Mouse (Mus musculus): ENCODE measurements around the gene Serpinb9b. TPM values are rescaled to one million over a fixed set of nuclear protein-coding genes. Genes with fewer than 3 reads are reported as not detected.
A peak's percentile ranks its signal among the peaks of the same experiment; 100 is the strongest.

Serpinb9b gene
- polyA plus RNA-seq, 1 experiment from 2014 or later: 0.70 TPM

- ATAC-seq (ENCODE audit: low FRiP score): peak; percentile 36; the same call in 1 of the 2 replicates
Measured at GRCm38 (mm10) chr13:33084975-33085694, 57.9 kb downstream of the Serpinb9b start.

GRCm38 (mm10) chr13:33085695-33086432 lies 58.6 kb downstream of the Serpinb9b start:
- ATAC-seq (ENCODE audit: low FRiP score): peak; percentile 88
- Histone ChIP-seq H3K4me2 (no peak overlapping the region), H3K27ac (peak overlapping the region; percentile 35; the same call in 1 of the 2 replicates)

More at GRCm38 (mm10) chr13:33084975-33085694, 57.9 kb downstream of the Serpinb9b start:
- Histone ChIP-seq H3K27ac (peak overlapping the region; percentile 35; the same call in 1 of the 2 replicates), H3K27me3 (no peaks in the 10 kb centered on the region), H3K36me3 (no peaks in the 10 kb centered on the region), H3K9me3 (no peaks in the 10 kb centered on the region), H3K4me1 (replicated peaks) (peaks cover 8% of the 10 kb centered on the region), H3K4me2 (no peak overlapping the region), H3K4me3 (no peak overlapping the region), H3K9ac (no peak overlapping the region)
- 70% methylated on average over 5 of the region's 5 CpGs for WGBS

GRCm38 (mm10) chr13:33089566-33089965 lies 62.4 kb downstream of the Serpinb9b start:
- no peak overlapping the region for H3K4me2 ChIP-seq
- no peak for ATAC-seq (ENCODE audit: low FRiP score)
- H3K27ac ChIP-seq: no peak overlapping the region
- no peak overlapping the region for H3K9ac ChIP-seq
- H3K4me1 ChIP-seq (replicated peaks): peaks cover 8% of the 10 kb centered on the region
- no peaks in the 10 kb centered on the region for H3K27me3 ChIP-seq
- H3K4me3 ChIP-seq: no peak overlapping the region
- no peaks in the 10 kb centered on the region for H3K9me3 ChIP-seq
- no peaks in the 10 kb centered on the region for H3K36me3 ChIP-seq
- 89% methylated on average over 3 of the region's 3 CpGs for WGBS

More at GRCm38 (mm10) chr13:33085695-33086432, 58.6 kb downstream of the Serpinb9b start:
- Histone ChIP-seq H3K27me3 (no peaks in the 10 kb centered on the region), H3K36me3 (no peaks in the 10 kb centered on the region), H3K9me3 (no peaks in the 10 kb centered on the region), H3K4me3 (no peak overlapping the region), H3K4me1 (replicated peaks) (peaks cover 8% of the 10 kb centered on the region), H3K9ac (no peak overlapping the region)

GRCm38 (mm10) chr13:33090546-33090945 lies 63.3 kb downstream of the Serpinb9b start:
- no peak for ATAC-seq (ENCODE audit: low FRiP score)
- WGBS: 80% methylated on average over 1 of the region's 1 CpGs
- H3K4me3 ChIP-seq: no peak overlapping the region

GRCm38 (mm10) chr13:33091306-33091705 lies 64.1 kb downstream of the Serpinb9b start:
- no peak overlapping the region for H3K4me2 ChIP-seq
- ATAC-seq (ENCODE audit: low FRiP score): no peak

More at GRCm38 (mm10) chr13:33090546-33090945, 63.3 kb downstream of the Serpinb9b start:
- H3K9ac ChIP-seq: no peak overlapping the region
- no peak overlapping the region for H3K27ac ChIP-seq
- no peaks in the 10 kb centered on the region for H3K27me3 ChIP-seq
- H3K4me1 ChIP-seq (replicated peaks): peaks cover 1% of the 10 kb centered on the region
- no peak overlapping the region for H3K4me2 ChIP-seq
- H3K36me3 ChIP-seq: no peaks in the 10 kb centered on the region
- H3K9me3 ChIP-seq: no peaks in the 10 kb centered on the region

More at GRCm38 (mm10) chr13:33091306-33091705, 64.1 kb downstream of the Serpinb9b start:
- Histone ChIP-seq H3K36me3 (no peaks in the 10 kb centered on the region), H3K27ac (no peak overlapping the region), H3K9me3 (no peaks in the 10 kb centered on the region), H3K9ac (no peak overlapping the region), H3K27me3 (no peaks in the 10 kb centered on the region), H3K4me1 (replicated peaks) (no peaks in the 10 kb centered on the region), H3K4me3 (no peak overlapping the region)
- 73% methylated on average over 1 of the region's 1 CpGs for WGBS

Other genes starting within 250 kb of the Serpinb9b start
- gene Mylk4, start 243.5 kb upstream of the Serpinb9b start, polyA plus RNA-seq (2015; fragmentation: Nextera tagmentation; extraction: Ambion mirVana): 0.05 TPM in 1 of 2 replicates, not detected in the other
- 24.3 and 27.5 TPM in 2 replicates for gene Wrnip1, start 225.4 kb upstream of the Serpinb9b start, polyA plus RNA-seq (2015; fragmentation: Nextera tagmentation; extraction: Ambion mirVana)
- not detected in 2 replicates for gene D930007J09Rik, start 224.6 kb upstream of the Serpinb9b start, polyA plus RNA-seq (2015; fragmentation: Nextera tagmentation; extraction: Ambion mirVana)
- 1.2 and 1.4 TPM in 2 replicates for gene Serpinb1a, start 176.2 kb upstream of the Serpinb9b start, polyA plus RNA-seq (2015; fragmentation: Nextera tagmentation; extraction: Ambion mirVana)
- gene Serpinb1c, start 129.2 kb upstream of the Serpinb9b start, polyA plus RNA-seq (2015; fragmentation: Nextera tagmentation; extraction: Ambion mirVana): not detected in 2 replicates
- 1.4 and 2.0 TPM in 2 replicates for gene Serpinb6b, start 62.2 kb upstream of the Serpinb9b start, polyA plus RNA-seq (2015; fragmentation: Nextera tagmentation; extraction: Ambion mirVana)
- 1.3 and 1.8 TPM in 2 replicates for gene Serpinb9, start 24.2 kb upstream of the Serpinb9b start, polyA plus RNA-seq (2015; fragmentation: Nextera tagmentation; extraction: Ambion mirVana)
- 10.9 and 14.4 TPM in 2 replicates for gene Serpinb1b, start 51.2 kb downstream of the Serpinb9b start, polyA plus RNA-seq (2015; fragmentation: Nextera tagmentation; extraction: Ambion mirVana)
- gene Serpinb9c, start 132.3 kb downstream of the Serpinb9b start, polyA plus RNA-seq (2015; fragmentation: Nextera tagmentation; extraction: Ambion mirVana): not detected in 2 replicates
- not detected in 2 replicates for gene Serpinb9d, start 165.5 kb downstream of the Serpinb9b start, polyA plus RNA-seq (2015; fragmentation: Nextera tagmentation; extraction: Ambion mirVana)
- gene Serpinb9e, start 222.2 kb downstream of the Serpinb9b start, polyA plus RNA-seq (2015; fragmentation: Nextera tagmentation; extraction: Ambion mirVana): not detected in 2 replicates